Mouse (Mus musculus): ENCODE measurements around the gene Etv6. TPM values are rescaled to one million over a fixed set of nuclear protein-coding genes. Genes with fewer than 3 reads are reported as not detected.

Etv6 gene
- polyA plus RNA-seq, 1 experiment, result 25.8 TPM

- TF ChIP-seq POLR2A (IDR thresholded peaks at IDR 0.05; ENCODE audit: low read depth, low read length), result no peak
- no peak for TF ChIP-seq CTCF (IDR thresholded peaks at IDR 0.05; ENCODE audit: borderline replicate concordance, insufficient read depth, low read length)
- Histone ChIP-seq H3K27ac (ENCODE audit: insufficient read depth, low read length) (no peak overlapping the region), H3K4me3 (ENCODE audit: insufficient read depth, low read length) (no peak overlapping the region)
Measured at GRCm38 (mm10) chr6:134165012-134165411, 129.5 kb downstream of the Etv6 start.

DNA sequence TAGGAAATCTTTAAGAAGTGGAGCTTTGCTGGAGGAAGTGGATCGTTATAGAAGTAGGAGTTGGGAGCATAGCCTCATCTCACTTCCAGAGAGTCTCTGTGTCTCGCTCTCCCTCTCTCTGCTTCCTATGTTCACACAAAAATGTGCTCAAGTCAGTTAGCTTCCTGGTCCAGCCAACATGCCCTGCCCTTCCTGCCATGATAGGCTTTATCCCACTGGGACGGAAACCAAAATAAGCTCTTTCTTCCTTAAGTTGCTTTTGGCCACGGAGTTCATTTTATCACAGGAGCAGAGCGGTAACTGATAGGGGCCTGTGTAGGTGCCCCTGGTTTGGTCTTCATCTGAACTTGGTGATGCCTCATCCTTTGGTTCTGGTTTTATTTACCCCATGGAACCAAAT, 132.5 kb downstream of the Etv6 start:
- H3K27ac ChIP-seq (ENCODE audit: insufficient read depth, low read length), result no peak overlapping the region
- TF ChIP-seq POLR2A (IDR thresholded peaks at IDR 0.05; ENCODE audit: low read depth, low read length) (no peak), CTCF (IDR thresholded peaks at IDR 0.05; ENCODE audit: borderline replicate concordance, insufficient read depth, low read length) (no peak)
- H3K4me3 ChIP-seq (ENCODE audit: insufficient read depth, low read length), result no peak overlapping the region
- H3K4me1 ChIP-seq (ENCODE audit: control insufficient read depth, insufficient read depth, low read length), result peaks cover 5% of the 10 kb centered on the region

More at GRCm38 (mm10) chr6:134165012-134165411, 129.5 kb downstream of the Etv6 start:
- H3K4me1 ChIP-seq (ENCODE audit: control insufficient read depth, insufficient read depth, low read length), result peaks cover 5% of the 10 kb centered on the region

DNA sequence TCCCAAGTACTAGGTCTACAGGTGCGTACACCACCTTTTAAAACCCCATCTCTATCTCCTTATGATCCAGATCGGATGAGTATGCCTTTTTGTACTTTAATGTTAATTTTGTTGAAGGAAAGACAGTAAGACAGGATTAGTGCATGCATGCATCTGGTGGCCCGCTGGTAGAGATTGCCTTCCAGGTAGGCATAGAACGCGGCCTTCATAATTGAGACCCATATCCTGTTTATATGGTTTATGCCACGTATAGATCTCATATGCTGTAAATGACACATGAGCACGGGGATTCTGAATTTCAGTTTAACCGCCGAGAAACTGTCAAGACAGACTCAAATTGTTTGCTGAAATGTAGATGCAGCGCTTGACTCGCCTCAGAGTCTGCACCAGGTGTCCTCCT, 133.3 kb downstream of the Etv6 start:
- Histone ChIP-seq H3K27ac (ENCODE audit: insufficient read depth, low read length) (no peak overlapping the region), H3K4me1 (ENCODE audit: control insufficient read depth, insufficient read depth, low read length) (peaks cover 3% of the 10 kb centered on the region), H3K4me3 (ENCODE audit: insufficient read depth, low read length) (no peak overlapping the region)
- TF ChIP-seq CTCF (IDR thresholded peaks at IDR 0.05; ENCODE audit: borderline replicate concordance, insufficient read depth, low read length) (no peak), POLR2A (IDR thresholded peaks at IDR 0.05; ENCODE audit: low read depth, low read length) (no peak)

GRCm38 (mm10) chr6:134171235-134171634, 135.7 kb downstream of the Etv6 start:
- TF ChIP-seq CTCF (IDR thresholded peaks at IDR 0.05; ENCODE audit: borderline replicate concordance, insufficient read depth, low read length) (no peak), POLR2A (IDR thresholded peaks at IDR 0.05; ENCODE audit: low read depth, low read length) (no peak)
- H3K4me1 ChIP-seq (ENCODE audit: control insufficient read depth, insufficient read depth, low read length), result peaks cover 3% of the 10 kb centered on the region; the same call in 1 of the 2 replicates
- H3K4me3 ChIP-seq (ENCODE audit: insufficient read depth, low read length), result no peak overlapping the region
- H3K27ac ChIP-seq (ENCODE audit: insufficient read depth, low read length), result no peak overlapping the region

DNA sequence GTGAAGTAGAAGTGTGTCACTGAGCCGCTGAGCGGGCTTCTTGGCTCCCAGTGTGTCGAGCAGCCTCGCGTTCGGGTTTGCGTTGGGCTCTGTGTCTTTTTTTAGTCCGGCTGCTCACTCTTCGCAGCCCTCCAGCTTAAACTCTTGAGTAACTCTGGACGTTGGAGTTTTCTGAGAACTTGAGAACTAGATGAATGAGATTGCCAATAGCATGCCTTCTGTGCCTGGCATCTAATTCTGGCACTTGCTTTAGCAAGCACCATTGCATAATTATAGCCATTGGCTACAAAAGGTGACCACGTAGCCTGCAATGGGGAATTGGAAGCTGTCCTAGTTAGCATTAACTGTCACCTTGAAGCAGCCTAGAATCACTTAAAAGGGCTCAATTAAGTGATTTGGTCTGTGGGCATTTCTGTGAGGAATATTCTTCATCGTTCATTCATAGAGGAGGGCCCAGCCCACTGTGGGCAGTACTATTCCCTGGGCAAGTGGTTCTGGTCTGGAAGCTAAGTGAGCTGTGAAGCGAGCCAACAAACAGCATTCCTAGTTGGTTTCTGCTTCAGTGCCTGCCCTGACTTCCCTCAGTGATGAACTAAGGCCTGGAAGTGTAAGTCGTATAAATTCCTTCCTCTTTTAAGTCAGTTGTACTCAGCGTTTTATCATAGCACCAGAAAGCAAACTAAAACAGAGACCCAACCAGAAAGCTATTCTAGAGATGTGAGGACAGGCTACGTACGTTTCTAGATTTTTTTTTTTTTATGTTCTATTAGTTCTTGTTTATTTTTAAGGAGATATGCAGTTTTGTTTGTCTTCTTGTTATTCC, 136.6 kb downstream of the Etv6 start:
- no peak overlapping the region for H3K4me3 ChIP-seq (ENCODE audit: insufficient read depth, low read length)
- peaks cover 3% of the 10 kb centered on the region; the same call in 1 of the 2 replicates for H3K4me1 ChIP-seq (ENCODE audit: control insufficient read depth, insufficient read depth, low read length)
- H3K27ac ChIP-seq (ENCODE audit: insufficient read depth, low read length), result no peak overlapping the region
- TF ChIP-seq POLR2A (IDR thresholded peaks at IDR 0.05; ENCODE audit: low read depth, low read length), result no peak
- TF ChIP-seq CTCF (IDR thresholded peaks at IDR 0.05; ENCODE audit: borderline replicate concordance, insufficient read depth, low read length), result no peak

GRCm38 (mm10) chr6:134173439-134173838, 137.9 kb downstream of the Etv6 start:
- TF ChIP-seq POLR2A (IDR thresholded peaks at IDR 0.05; ENCODE audit: low read depth, low read length) (no peak), CTCF (IDR thresholded peaks at IDR 0.05; ENCODE audit: borderline replicate concordance, insufficient read depth, low read length) (no peak)
- no peak overlapping the region for H3K4me3 ChIP-seq (ENCODE audit: insufficient read depth, low read length)
- H3K4me1 ChIP-seq (ENCODE audit: control insufficient read depth, insufficient read depth, low read length), result no peaks in the 10 kb centered on the region
- H3K27ac ChIP-seq (ENCODE audit: insufficient read depth, low read length), result no peak overlapping the region

GRCm38 (mm10) chr6:134175059-134175458, 139.6 kb downstream of the Etv6 start:
- H3K4me3 ChIP-seq (ENCODE audit: insufficient read depth, low read length), result no peak overlapping the region
- no peak overlapping the region for H3K27ac ChIP-seq (ENCODE audit: insufficient read depth, low read length)
- no peaks in the 10 kb centered on the region for H3K4me1 ChIP-seq (ENCODE audit: control insufficient read depth, insufficient read depth, low read length)
- TF ChIP-seq POLR2A (IDR thresholded peaks at IDR 0.05; ENCODE audit: low read depth, low read length), result no peak
- no peak for TF ChIP-seq CTCF (IDR thresholded peaks at IDR 0.05; ENCODE audit: borderline replicate concordance, insufficient read depth, low read length)

DNA sequence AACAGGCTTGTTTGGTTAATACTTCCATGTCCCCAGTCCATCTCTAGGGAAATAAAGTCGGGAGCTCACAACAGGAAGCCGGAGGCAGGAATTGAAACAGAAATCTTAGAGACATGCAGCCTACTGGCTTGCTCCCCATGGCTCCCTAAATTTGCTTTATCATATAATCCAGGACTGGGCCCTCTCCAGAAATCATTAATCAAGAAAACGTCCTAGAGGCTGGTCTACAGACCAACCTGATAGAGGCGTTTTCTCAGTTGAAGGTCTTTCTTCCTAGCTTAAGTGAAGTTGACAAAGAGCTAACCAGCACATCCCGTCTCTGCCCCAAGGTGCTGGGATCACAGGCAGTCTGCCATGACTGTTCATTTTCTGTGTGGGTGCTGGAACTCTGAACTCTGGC, 141.7 kb downstream of the Etv6 start:
- no peaks in the 10 kb centered on the region for H3K4me1 ChIP-seq (ENCODE audit: control insufficient read depth, insufficient read depth, low read length)
- no peak overlapping the region for H3K4me3 ChIP-seq (ENCODE audit: insufficient read depth, low read length)
- H3K27ac ChIP-seq (ENCODE audit: insufficient read depth, low read length), result no peak overlapping the region
- TF ChIP-seq CTCF (IDR thresholded peaks at IDR 0.05; ENCODE audit: borderline replicate concordance, insufficient read depth, low read length) (no peak), POLR2A (IDR thresholded peaks at IDR 0.05; ENCODE audit: low read depth, low read length) (no peak)

- no peak for TF ChIP-seq POLR2A (IDR thresholded peaks at IDR 0.05; ENCODE audit: low read depth, low read length)
- TF ChIP-seq CTCF (IDR thresholded peaks at IDR 0.05; ENCODE audit: borderline replicate concordance, insufficient read depth, low read length), result no peak
- Histone ChIP-seq H3K27ac (ENCODE audit: insufficient read depth, low read length) (no peak overlapping the region), H3K4me1 (ENCODE audit: control insufficient read depth, insufficient read depth, low read length) (peaks cover 15% of the 10 kb centered on the region), H3K4me3 (ENCODE audit: insufficient read depth, low read length) (no peak overlapping the region)
Measured at GRCm38 (mm10) chr6:134182301-134182948, 146.9 kb downstream of the Etv6 start.
